ENCODE assay signal across 8 mouse cellular contexts in genomic region chr5:123394303-123394956, GRCm38 (mm10). TPM values are rescaled to one million over a fixed set of nuclear protein-coding genes. Genes with fewer than 3 reads are reported as not detected.
DNase-seq lines count a peak whose midpoint lies in the region; ATAC-seq lines count a peak whose summit lies in the region.

Gene Mlxip (plus strand): TSS chr5:123394798.

- H3K9ac ChIP-seq in intestine, embryonic 14.5 days (ENCODE audit: low read length) = peak within 1 kb of the TSS; percentile 88

- WGBS in intestine, embryonic 14.5 days = under 1% methylated on average over 50 of the region's 50 CpGs

- H3K36me3 ChIP-seq in intestine, embryonic 14.5 days (ENCODE audit: control insufficient read depth, insufficient read depth, low read length) = no peaks in the 10 kb centered on the region

- intact Hi-C loops in left cerebral cortex, postnatal 14 days (cut with DNase I) = loop anchor here (5.0 kb wide), 1 partner anchor 38 kb away; no protein-coding TSS in a partner anchor

- H3K9me3 ChIP-seq in intestine, embryonic 14.5 days (ENCODE audit: control insufficient read depth, low read length) = no peaks in the 10 kb centered on the region

- H3K4me2 ChIP-seq in intestine, embryonic 14.5 days (ENCODE audit: low read length) = peak within 1 kb of the TSS; percentile 79

- H3K4me1 ChIP-seq in intestine, embryonic 14.5 days (replicated peaks; ENCODE audit: control insufficient read depth, insufficient read depth, low read length) = peaks cover 26% of the 10 kb centered on the region

- H3K4me3 ChIP-seq in intestine, embryonic 14.5 days (ENCODE audit: low read depth, low read length) = peak within 1 kb of the TSS; percentile 78

- H3K27me3 ChIP-seq in intestine, embryonic 14.5 days (replicated peaks; ENCODE audit: control insufficient read depth, insufficient read depth, low read length) = no peaks in the 10 kb centered on the region

- ATAC-seq in intestine, embryonic 14.5 days (replicated peaks; ENCODE audit: low FRiP score, low TSS enrichment, low read depth) = peak; percentile 98

- peak within 1 kb of the TSS; percentile 85 for H3K27ac ChIP-seq in intestine, embryonic 14.5 days (ENCODE audit: low read depth)

- peak; percentile 98 to 99 for DNase-seq in adrenal gland, adult (ENCODE audit: inconsistent age in 2 of 2, low spot score in 1 of 2)
- peak; percentile 96 for DNase-seq in embryo, embryonic 10.5 days (ENCODE audit: low spot score)
- DNase-seq in gastrocnemius, postnatal 25 days = peak; percentile 97
- DNase-seq in intestine, embryonic 14.5 days (ENCODE audit: low spot score) = peak; percentile 94
- peak; percentile 91 to 92 for DNase-seq in left cerebral cortex, postnatal 14 days (ENCODE audit: low spot score in 2 of 2)
- DNase-seq in mesoderm, embryonic 11.5 days (ENCODE audit: low read depth, low spot score) = peak; percentile 96
- peak; percentile 85 to 91 for DNase-seq in right cerebral cortex, postnatal 36 days (ENCODE audit: low spot score in 2 of 2)
- peak; percentile 96 for DNase-seq in yolk sac, embryonic 10.5 days (ENCODE audit: low spot score)

RNA-seq across cellular contexts. Expression of gene Mlxip, which starts in this region (rescaled TPM):
- 10 to 100 TPM; 54.5 TPM for total RNA-seq in gastrocnemius, postnatal 25 days (2021)
- polyA plus RNA-seq in intestine, embryonic 14.5 days (2014; fragmentation: Nextera tagmentation; extraction: Ambion mirVana) = 26.5 and 29.1 TPM in 2 replicates
- total RNA-seq in left cerebral cortex, postnatal 14 days (2021) = 10 to 100 TPM; 19.2 to 22.6 TPM

Comparison
In these comparisons a context has a peak if more than half of its experiments do, and no peak if none do; other contexts are left out.
1. Peak in every context shown above with its lines: DNase-seq, ATAC-seq, H3K4me3 ChIP-seq and H3K27ac ChIP-seq.